25 mouse cellular contexts compared by ENCODE assay signal in genomic region chr8:49485284-49485683, GRCm38 (mm10).
DNase-seq lines count a peak whose midpoint lies in the region; ATAC-seq and TF ChIP-seq lines count a peak whose summit lies in the region.
"Had no signal": no experiment of that assay in that cellular context is flagged by ENCODE, and none has a peak within 500 bp of the region (broad histone marks: within the 10 kb centered on the region; RNA-seq: fewer than 3 reads in every experiment).

No protein-coding gene starts in this region.

- ATAC-seq in cerebellum, adult (ENCODE audit: insufficient number of reproducible peaks, low FRiP score, low TSS enrichment): no peak
- ATAC-seq in hindbrain, embryonic 13.5 days (ENCODE audit: low FRiP score): peak; percentile 59; the same call in 1 of the 2 replicates
- no peak; the same call in 1 of the 2 replicates for ATAC-seq in hindbrain, embryonic 12.5 days (ENCODE audit: low FRiP score)
- no peak for ATAC-seq in midbrain, postnatal 0 days (ENCODE audit: low FRiP score)
- ATAC-seq in midbrain, embryonic 16.5 days: no peak
- peak; percentile 64 for ATAC-seq in hindbrain, postnatal 0 days

- H3K36me3 ChIP-seq in hindbrain, embryonic 13.5 days: no peaks in the 10 kb centered on the region
- no peaks in the 10 kb centered on the region for H3K36me3 ChIP-seq in hindbrain, embryonic 12.5 days
- H3K36me3 ChIP-seq in midbrain, postnatal 0 days (ENCODE audit: insufficient read depth, low read length): no peaks in the 10 kb centered on the region
- H3K36me3 ChIP-seq in midbrain, embryonic 16.5 days (ENCODE audit: control insufficient read depth, insufficient read depth, low read length): no peaks in the 10 kb centered on the region
- H3K36me3 ChIP-seq in hindbrain, postnatal 0 days (ENCODE audit: insufficient read depth, low read length): no peaks in the 10 kb centered on the region
- H3K36me3 ChIP-seq: kidney, embryonic 15.5 days; limb, embryonic 15.5 days; stomach, embryonic 15.5 days had no signal

- no peaks in the 10 kb centered on the region for H3K27me3 ChIP-seq in hindbrain, embryonic 13.5 days
- no peaks in the 10 kb centered on the region for H3K27me3 ChIP-seq in hindbrain, embryonic 12.5 days
- no peaks in the 10 kb centered on the region for H3K27me3 ChIP-seq in midbrain, postnatal 0 days (ENCODE audit: insufficient read depth, low read length)
- H3K27me3 ChIP-seq in midbrain, embryonic 16.5 days (ENCODE audit: control insufficient read depth, insufficient read depth, low read depth, low read length): no peaks in the 10 kb centered on the region
- no peaks in the 10 kb centered on the region for H3K27me3 ChIP-seq in hindbrain, postnatal 0 days (ENCODE audit: insufficient read depth, low read length)
- H3K27me3 ChIP-seq: kidney, embryonic 15.5 days; limb, embryonic 15.5 days; stomach, embryonic 15.5 days had no signal

- no peak overlapping the region for H3K4me3 ChIP-seq in hindbrain, embryonic 13.5 days
- H3K4me3 ChIP-seq in hindbrain, embryonic 12.5 days: no peak overlapping the region
- no peak overlapping the region for H3K4me3 ChIP-seq in midbrain, postnatal 0 days (ENCODE audit: low read depth, low read length)
- no peak overlapping the region for H3K4me3 ChIP-seq in midbrain, embryonic 16.5 days (ENCODE audit: low read depth, low read length)
- H3K4me3 ChIP-seq in hindbrain, postnatal 0 days (ENCODE audit: low read length): no peak overlapping the region
- H3K4me3 ChIP-seq: kidney, embryonic 15.5 days; left cerebral cortex, adult 2 months; limb, embryonic 15.5 days; stomach, embryonic 15.5 days had no signal

- no peaks in the 10 kb centered on the region for H3K9me3 ChIP-seq in hindbrain, embryonic 13.5 days
- H3K9me3 ChIP-seq in hindbrain, embryonic 12.5 days (replicated peaks): no peaks in the 10 kb centered on the region
- H3K9me3 ChIP-seq in midbrain, postnatal 0 days (ENCODE audit: low read length): no peaks in the 10 kb centered on the region
- H3K9me3 ChIP-seq in midbrain, embryonic 16.5 days (replicated peaks; ENCODE audit: control insufficient read depth, low read length, poor library complexity, severe bottlenecking): no peaks in the 10 kb centered on the region
- no peaks in the 10 kb centered on the region for H3K9me3 ChIP-seq in hindbrain, postnatal 0 days (ENCODE audit: low read length)
- H3K9me3 ChIP-seq: kidney, embryonic 15.5 days; limb, embryonic 15.5 days; stomach, embryonic 15.5 days had no signal

- TF ChIP-seq CTCF in midbrain, postnatal 0 days (IDR thresholded peaks at IDR 0.05): no peak
- no peak for TF ChIP-seq CTCF in hindbrain, postnatal 0 days (IDR thresholded peaks at IDR 0.05; ENCODE audit: low read depth)

- peaks cover 6% of the 10 kb centered on the region; the same call in 1 of the 2 replicates for H3K4me1 ChIP-seq in hindbrain, embryonic 13.5 days (replicated peaks)
- H3K4me1 ChIP-seq in hindbrain, embryonic 12.5 days: no peaks in the 10 kb centered on the region
- no peaks in the 10 kb centered on the region for H3K4me1 ChIP-seq in midbrain, postnatal 0 days (ENCODE audit: insufficient read depth, low read length)
- no peaks in the 10 kb centered on the region for H3K4me1 ChIP-seq in midbrain, embryonic 16.5 days (ENCODE audit: control insufficient read depth, insufficient read depth, low read length)
- no peaks in the 10 kb centered on the region for H3K4me1 ChIP-seq in hindbrain, postnatal 0 days (ENCODE audit: insufficient read depth, low read length)
- H3K4me1 ChIP-seq: kidney, embryonic 15.5 days; limb, embryonic 15.5 days; stomach, embryonic 15.5 days had no signal

- intact Hi-C loops in gastrocnemius, postnatal 14 days (cut with DNase I; ENCODE audit: low total_unique reads): no loop called here

- H3K9ac ChIP-seq in hindbrain, embryonic 13.5 days: no peak overlapping the region
- H3K9ac ChIP-seq in hindbrain, embryonic 12.5 days: no peak overlapping the region
- H3K9ac ChIP-seq in midbrain, postnatal 0 days (replicated peaks; ENCODE audit: low read length, poor library complexity, severe bottlenecking): no peak overlapping the region
- H3K9ac ChIP-seq in midbrain, embryonic 16.5 days (ENCODE audit: low read depth, low read length): no peak overlapping the region
- H3K9ac ChIP-seq in hindbrain, postnatal 0 days (replicated peaks; ENCODE audit: low read length): no peak overlapping the region
- H3K9ac ChIP-seq: kidney, embryonic 15.5 days; limb, embryonic 15.5 days; liver, embryonic 14.5 days; lung, embryonic 14.5 days; stomach, embryonic 15.5 days had no signal

- 42% methylated on average over 4 of the region's 4 CpGs for WGBS in hindbrain, embryonic 13.5 days
- WGBS in hindbrain, embryonic 12.5 days: 67% methylated on average over 4 of the region's 4 CpGs
- WGBS in midbrain, postnatal 0 days: 47% methylated on average over 4 of the region's 4 CpGs
- 49% methylated on average over 4 of the region's 4 CpGs for WGBS in midbrain, embryonic 16.5 days
- WGBS in hindbrain, postnatal 0 days: 32% methylated on average over 4 of the region's 4 CpGs

- peak; percentile 80 to 90 for DNase-seq in cerebellum, postnatal 10 days
- peak; percentile 64 for DNase-seq in midbrain, postnatal 0 days (ENCODE audit: low spot score)
- peak; percentile 62 for DNase-seq in hindbrain, postnatal 0 days (ENCODE audit: low spot score)
- no peak for DNase-seq in gastrocnemius, postnatal 14 days
- DNase-seq: adrenal gland, postnatal 14 days; embryo, embryonic 11 days; gastrocnemius, postnatal 10 days; heart, adult 11 months; kidney, adult 11 months; kidney, postnatal 4 days; lung, embryonic 14.5 days; right cerebral cortex, adult 18-20 months; right cerebral cortex, postnatal 4 days; thymus, adult 18-20 months; thymus, postnatal 36 days had no signal

- H3K4me2 ChIP-seq in hindbrain, embryonic 13.5 days: no peak overlapping the region
- H3K4me2 ChIP-seq in hindbrain, embryonic 12.5 days (replicated peaks): no peak overlapping the region
- no peak overlapping the region for H3K4me2 ChIP-seq in midbrain, postnatal 0 days (ENCODE audit: low read depth, low read length, poor library complexity, severe bottlenecking)
- no peak overlapping the region for H3K4me2 ChIP-seq in midbrain, embryonic 16.5 days (ENCODE audit: low read length)
- H3K4me2 ChIP-seq in hindbrain, postnatal 0 days (ENCODE audit: low read depth, low read length): no peak overlapping the region
- H3K4me2 ChIP-seq: heart, embryonic 11.5 days; kidney, embryonic 15.5 days; limb, embryonic 15.5 days; lung, embryonic 14.5 days; stomach, embryonic 15.5 days had no signal

- H3K27ac ChIP-seq in hindbrain, embryonic 13.5 days: peak overlapping the region; percentile 64
- H3K27ac ChIP-seq in hindbrain, embryonic 12.5 days: no peak overlapping the region
- no peak overlapping the region for H3K27ac ChIP-seq in midbrain, postnatal 0 days (ENCODE audit: low read depth, low read length)
- no peak overlapping the region for H3K27ac ChIP-seq in midbrain, embryonic 16.5 days (ENCODE audit: low read length)
- H3K27ac ChIP-seq in hindbrain, postnatal 0 days: no peak overlapping the region
- H3K27ac ChIP-seq: kidney, embryonic 15.5 days; left cerebral cortex, adult 2 months; limb, embryonic 15.5 days; liver, embryonic 14.5 days; stomach, embryonic 15.5 days had no signal

Comparison
In these comparisons a context has a peak if more than half of its experiments do, and no peak if none do; other contexts are left out.
1. ATAC-seq: peak in hindbrain, embryonic 13.5 days (single experiment) and hindbrain, postnatal 0 days (single experiment); none in cerebellum, adult (single experiment), hindbrain, embryonic 12.5 days (single experiment), midbrain, postnatal 0 days (single experiment) and midbrain, embryonic 16.5 days (single experiment).